20 mouse cellular contexts compared by ENCODE assay signal in genomic region chr8:114911031-114911580, GRCm38 (mm10).
A peak's percentile ranks its signal among the peaks of the same experiment; 100 is the strongest.
DNase-seq lines count a peak whose midpoint lies in the region; ATAC-seq and TF ChIP-seq lines count a peak whose summit lies in the region.
"Had no signal": no experiment of that assay in that cellular context is flagged by ENCODE, and none has a peak within 500 bp of the region (broad histone marks: within the 10 kb centered on the region; RNA-seq: fewer than 3 reads in every experiment).

No protein-coding gene starts in this region.

- H3K4me3 ChIP-seq in midbrain, embryonic 12.5 days = no peak overlapping the region
- no peak overlapping the region for H3K4me3 ChIP-seq in midbrain, embryonic 10.5 days
- no peak overlapping the region for H3K4me3 ChIP-seq in forebrain, postnatal 0 days (ENCODE audit: low read depth, low read length)
- no peak overlapping the region for H3K4me3 ChIP-seq in hindbrain, postnatal 0 days (ENCODE audit: low read length)
- H3K4me3 ChIP-seq in neural tube, embryonic 14.5 days (ENCODE audit: low read depth, low read length) = no peak overlapping the region
- H3K4me3 ChIP-seq: heart, embryonic 13.5 days; layer of hippocampus, adult 2 months; limb, embryonic 15.5 days; liver, embryonic 15.5 days had no signal

- peak; percentile 55; the same call in 1 of the 2 replicates for ATAC-seq in midbrain, embryonic 12.5 days (ENCODE audit: low FRiP score, low read depth)
- no peak for ATAC-seq in forebrain, postnatal 0 days
- no peak for ATAC-seq in hindbrain, postnatal 0 days
- no peak for ATAC-seq in neural tube, embryonic 14.5 days (ENCODE audit: low read depth)
- ATAC-seq: lung, postnatal 0 days had no signal

- H3K9ac ChIP-seq in midbrain, embryonic 12.5 days (replicated peaks) = no peak overlapping the region
- no peak overlapping the region for H3K9ac ChIP-seq in forebrain, postnatal 0 days
- no peak overlapping the region for H3K9ac ChIP-seq in hindbrain, postnatal 0 days (replicated peaks; ENCODE audit: low read length)
- no peak overlapping the region for H3K9ac ChIP-seq in neural tube, embryonic 14.5 days (replicated peaks; ENCODE audit: low read depth, low read length)
- H3K9ac ChIP-seq: heart, embryonic 13.5 days; limb, embryonic 15.5 days; liver, embryonic 15.5 days had no signal

- no peaks in the 10 kb centered on the region for H3K9me3 ChIP-seq in midbrain, embryonic 12.5 days
- H3K9me3 ChIP-seq in midbrain, embryonic 10.5 days (replicated peaks) = no peaks in the 10 kb centered on the region
- H3K9me3 ChIP-seq in forebrain, postnatal 0 days (ENCODE audit: low read length) = no peaks in the 10 kb centered on the region
- no peaks in the 10 kb centered on the region for H3K9me3 ChIP-seq in hindbrain, postnatal 0 days (ENCODE audit: low read length)
- H3K9me3 ChIP-seq in neural tube, embryonic 14.5 days (ENCODE audit: control insufficient read depth, low read length) = no peaks in the 10 kb centered on the region
- H3K9me3 ChIP-seq: heart, embryonic 13.5 days; limb, embryonic 15.5 days; liver, embryonic 15.5 days had no signal

- 43% methylated on average over 17 of the region's 17 CpGs for WGBS in midbrain, embryonic 12.5 days
- WGBS in midbrain, embryonic 10.5 days = 86% methylated on average over 17 of the region's 17 CpGs
- WGBS in forebrain, postnatal 0 days = 24% methylated on average over 17 of the region's 17 CpGs
- WGBS in hindbrain, postnatal 0 days = 21% methylated on average over 17 of the region's 17 CpGs
- WGBS in neural tube, embryonic 14.5 days = 17% methylated on average over 17 of the region's 17 CpGs

- DNase-seq in midbrain, embryonic 10.5 days (ENCODE audit: low spot score) = no peak
- DNase-seq in forebrain, postnatal 0 days = no peak
- DNase-seq in hindbrain, postnatal 0 days (ENCODE audit: low spot score) = no peak
- no peak for DNase-seq in gastrocnemius, postnatal 4 days (ENCODE audit: low spot score in 2 of 2)
- no peak for DNase-seq in thymus, postnatal 25 days
- DNase-seq: adrenal gland, postnatal 36 days; cerebellum, adult 9-10 months; gastrocnemius, postnatal 10 days; heart, adult 18-20 months; kidney, adult 11 months; kidney, postnatal 10 days; layer of hippocampus, postnatal 36 days; right cerebral cortex, adult 18-20 months had no signal

- no peak for TF ChIP-seq CTCF in forebrain, postnatal 0 days (IDR thresholded peaks at IDR 0.05; ENCODE audit: low read depth)
- TF ChIP-seq CTCF in hindbrain, postnatal 0 days (IDR thresholded peaks at IDR 0.05; ENCODE audit: low read depth) = no peak

- H3K27me3 ChIP-seq in midbrain, embryonic 12.5 days = peaks cover 54% of the 10 kb centered on the region
- peaks cover 46% of the 10 kb centered on the region for H3K27me3 ChIP-seq in midbrain, embryonic 10.5 days (ENCODE audit: low read depth, poor library complexity, severe bottlenecking)
- 0 out of 2 replicates have a peak, but pooled peaks cover 6% of the 10 kb centered on the region for H3K27me3 ChIP-seq in forebrain, postnatal 0 days (ENCODE audit: insufficient read depth, low read length)
- H3K27me3 ChIP-seq in hindbrain, postnatal 0 days (ENCODE audit: insufficient read depth, low read length) = no peaks in the 10 kb centered on the region
- no peaks in the 10 kb centered on the region for H3K27me3 ChIP-seq in neural tube, embryonic 14.5 days (ENCODE audit: control insufficient read depth, insufficient read depth, low read length)
- H3K27me3 ChIP-seq: heart, embryonic 13.5 days; limb, embryonic 15.5 days; liver, embryonic 15.5 days had no signal

- peaks cover 21% of the 10 kb centered on the region for H3K4me1 ChIP-seq in midbrain, embryonic 12.5 days
- peaks cover 37% of the 10 kb centered on the region for H3K4me1 ChIP-seq in midbrain, embryonic 10.5 days
- peaks cover 5% of the 10 kb centered on the region; the same call in 1 of the 2 replicates for H3K4me1 ChIP-seq in forebrain, postnatal 0 days (ENCODE audit: insufficient read depth)
- no peaks in the 10 kb centered on the region for H3K4me1 ChIP-seq in hindbrain, postnatal 0 days (ENCODE audit: insufficient read depth, low read length)
- H3K4me1 ChIP-seq in neural tube, embryonic 14.5 days (ENCODE audit: control insufficient read depth, insufficient read depth, low read length) = peaks cover 14% of the 10 kb centered on the region
- H3K4me1 ChIP-seq: heart, embryonic 13.5 days; limb, embryonic 15.5 days; liver, embryonic 15.5 days had no signal

- peak overlapping the region; percentile 28 for H3K4me2 ChIP-seq in midbrain, embryonic 12.5 days (replicated peaks)
- H3K4me2 ChIP-seq in forebrain, postnatal 0 days (ENCODE audit: low read depth) = peak overlapping the region; percentile 30
- H3K4me2 ChIP-seq in hindbrain, postnatal 0 days (ENCODE audit: low read depth, low read length) = peak overlapping the region; percentile 27
- H3K4me2 ChIP-seq in neural tube, embryonic 14.5 days (ENCODE audit: low read depth, low read length) = peak overlapping the region; percentile 31; the same call in 1 of the 2 replicates
- H3K4me2 ChIP-seq: heart, embryonic 13.5 days; limb, embryonic 15.5 days; liver, embryonic 15.5 days had no signal

- no peaks in the 10 kb centered on the region for H3K36me3 ChIP-seq in midbrain, embryonic 12.5 days
- H3K36me3 ChIP-seq in midbrain, embryonic 10.5 days = no peaks in the 10 kb centered on the region
- H3K36me3 ChIP-seq in forebrain, postnatal 0 days (ENCODE audit: insufficient read depth) = no peaks in the 10 kb centered on the region
- H3K36me3 ChIP-seq in hindbrain, postnatal 0 days (ENCODE audit: insufficient read depth, low read length) = no peaks in the 10 kb centered on the region
- no peaks in the 10 kb centered on the region for H3K36me3 ChIP-seq in neural tube, embryonic 14.5 days (ENCODE audit: control insufficient read depth, insufficient read depth, low read length)
- H3K36me3 ChIP-seq: heart, embryonic 13.5 days; limb, embryonic 15.5 days; liver, embryonic 15.5 days had no signal

- H3K27ac ChIP-seq in midbrain, embryonic 12.5 days (replicated peaks) = no peak overlapping the region
- no peak overlapping the region for H3K27ac ChIP-seq in midbrain, embryonic 10.5 days (replicated peaks)
- no peak overlapping the region for H3K27ac ChIP-seq in forebrain, postnatal 0 days (ENCODE audit: low read depth, low read length)
- no peak overlapping the region for H3K27ac ChIP-seq in hindbrain, postnatal 0 days
- H3K27ac ChIP-seq in neural tube, embryonic 14.5 days (ENCODE audit: low read depth, low read length) = no peak overlapping the region
- H3K27ac ChIP-seq: heart, embryonic 13.5 days; layer of hippocampus, adult 2 months; limb, embryonic 15.5 days; liver, embryonic 15.5 days had no signal
